Mouse (Mus musculus): ENCODE results near the gene Tmem38b.
A peak's percentile ranks its signal among the peaks of the same experiment; 100 is the strongest.

Gene Tmem38b

GRCm38 (mm10) chr4:53830579-53830978 is 4.7 kb downstream of the Tmem38b start:
- peak in 1 of 2 experiments; percentile 41 for DNase-seq

GRCm38 (mm10) chr4:53832321-53832720 is 6.5 kb downstream of the Tmem38b start:
- DNase-seq, result no peak

GRCm38 (mm10) chr4:53836978-53837377 is 11.1 kb downstream of the Tmem38b start:
- no peak for DNase-seq

- peak; percentile 17 to 25 for DNase-seq
These were observed 14.5 kb downstream of the Tmem38b start for GRCm38 (mm10) chr4:53840158-53840870.

- no peak for DNase-seq
These were observed 17.7 kb downstream of the Tmem38b start for GRCm38 (mm10) chr4:53843553-53843952.

- peak; percentile 26 to 39 for DNase-seq
These were observed 19.2 kb downstream of the Tmem38b start for GRCm38 (mm10) chr4:53844835-53845619.

- no peak for DNase-seq
These were observed 19.8 kb downstream of the Tmem38b start for GRCm38 (mm10) chr4:53845656-53846055.

- no peak for DNase-seq
These were observed 20.5 kb downstream of the Tmem38b start for GRCm38 (mm10) chr4:53846326-53846725.

- no peak for DNase-seq
These were observed 21.7 kb downstream of the Tmem38b start for GRCm38 (mm10) chr4:53847541-53847940.

- DNase-seq, result no peak
These were observed 22.5 kb downstream of the Tmem38b start for GRCm38 (mm10) chr4:53848308-53848707.

- no peak for DNase-seq
These were observed 23.0 kb downstream of the Tmem38b start for GRCm38 (mm10) chr4:53848816-53849215.

GRCm38 (mm10) chr4:53849804-53850203 is 24.0 kb downstream of the Tmem38b start:
- DNase-seq, result no peak

GRCm38 (mm10) chr4:53853333-53853732 is 27.5 kb downstream of the Tmem38b start:
- DNase-seq, result no peak

- DNase-seq, result no peak
These were observed 34.1 kb downstream of the Tmem38b start for GRCm38 (mm10) chr4:53859944-53860343.

GRCm38 (mm10) chr4:53862101-53862500 is 36.3 kb downstream of the Tmem38b start:
- DNase-seq, result no peak

GRCm38 (mm10) chr4:53864098-53864820 is 38.4 kb downstream of the Tmem38b start:
- DNase-seq, result no peak

- DNase-seq, result no peak
These were observed 40.6 kb downstream of the Tmem38b start for GRCm38 (mm10) chr4:53866459-53866858.

- DNase-seq, result no peak
These were observed 52.9 kb downstream of the Tmem38b start for GRCm38 (mm10) chr4:53878542-53879417.

GRCm38 (mm10) chr4:53882921-53883682 is 57.3 kb downstream of the Tmem38b start:
- DNase-seq, result no peak

GRCm38 (mm10) chr4:53884351-53885245 is 58.8 kb downstream of the Tmem38b start:
- DNase-seq, result peak; percentile 19 to 44
